Mouse (Mus musculus) megakaryocyte, adult 5-6 weeks (primary cell): ENCODE measurements at regions not wholly inside any gene's neighbourhood (a gene's known extent, or its start where the extent isn't known, plus 50 kb on each side); places are given as distances from the start of the nearest gene placed in this dataset.

Source experiments
- ATAC-seq: 2 replicates; pipeline ENCODE4 v1.8.0; 2016; ENCODE audit warnings: mild to moderate bottlenecking, inconsistent platforms; ENCODE audit not compliant: poor library complexity, severe bottlenecking

- no peak for ATAC-seq
Observed at GRCm38 (mm10) chr1:97238557-97238956, 110.5 kb upstream of the Slco6c1 start.

DNA sequence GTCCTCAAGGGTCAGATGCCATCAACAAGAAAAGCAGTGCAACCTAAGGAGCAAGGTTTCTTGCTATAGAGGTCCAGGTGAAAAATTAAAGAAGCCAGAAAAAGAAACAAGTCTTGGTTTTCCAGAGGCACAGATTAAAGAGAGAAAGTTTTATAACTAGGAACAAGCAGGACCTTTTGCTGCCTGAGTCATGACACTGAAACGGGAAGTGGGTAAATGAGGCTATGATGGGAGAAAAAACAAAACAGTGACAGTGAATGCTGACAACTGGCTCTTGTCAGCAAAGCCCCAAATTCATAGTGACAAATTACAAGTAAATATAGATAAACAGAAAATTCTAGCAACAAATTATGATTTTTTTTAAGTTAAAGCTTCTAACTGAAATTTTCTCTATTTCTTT lies 84.5 kb upstream of the Slco6c1 start:
- ATAC-seq, result peak; percentile 54
